Mouse (Mus musculus): ENCODE data around the gene Supv3l1. TPM values are rescaled to one million over a fixed set of nuclear protein-coding genes. Genes with fewer than 3 reads are reported as not detected.
"Not testable (repeated sequence)": the region's sequence is repeated elsewhere in the genome, so short reads cannot be mapped to it uniquely, and the experiment has no call there.

The Supv3l1 gene
- polyA plus RNA-seq, 1 experiment from 2014 or later, result 19.4 TPM

GRCm38 (mm10) chr10:62471105-62471504 lies 21.6 kb upstream of the Supv3l1 start:
- no peak for ATAC-seq
- 46% methylated on average over 5 of the region's 5 CpGs for WGBS

GRCm38 (mm10) chr10:62469736-62470135 lies 20.2 kb upstream of the Supv3l1 start:
- no peak for ATAC-seq
- no peaks in the 10 kb centered on the region for H3K9me3 ChIP-seq (replicated peaks; ENCODE audit: control insufficient read depth, low read length, poor library complexity, severe bottlenecking)
- WGBS, result 96% methylated on average over 4 of the region's 4 CpGs
- no peak overlapping the region for H3K27ac ChIP-seq (ENCODE audit: low read length)
- H3K27me3 ChIP-seq (ENCODE audit: control insufficient read depth, insufficient read depth, low read depth, low read length), result no peaks in the 10 kb centered on the region
- peaks cover 4% of the 10 kb centered on the region; the same call in 1 of the 2 replicates for H3K36me3 ChIP-seq (ENCODE audit: control insufficient read depth, insufficient read depth, low read length)
- H3K4me1 ChIP-seq (ENCODE audit: control insufficient read depth, insufficient read depth, low read length), result no peaks in the 10 kb centered on the region; the same call in 1 of the 2 replicates
- no peak overlapping the region for H3K9ac ChIP-seq (ENCODE audit: low read depth, low read length)
- H3K4me2 ChIP-seq (ENCODE audit: low read length), result no peak overlapping the region
- no peak overlapping the region for H3K4me3 ChIP-seq (ENCODE audit: low read depth, low read length)

More at GRCm38 (mm10) chr10:62471105-62471504, 21.6 kb upstream of the Supv3l1 start:
- no peaks in the 10 kb centered on the region; the same call in 1 of the 2 replicates for H3K4me1 ChIP-seq (ENCODE audit: control insufficient read depth, insufficient read depth, low read length)
- H3K27me3 ChIP-seq (ENCODE audit: control insufficient read depth, insufficient read depth, low read depth, low read length), result no peaks in the 10 kb centered on the region
- no peak overlapping the region for H3K4me3 ChIP-seq (ENCODE audit: low read depth, low read length)
- no peaks in the 10 kb centered on the region for H3K9me3 ChIP-seq (replicated peaks; ENCODE audit: control insufficient read depth, low read length, poor library complexity, severe bottlenecking)
- H3K27ac ChIP-seq (ENCODE audit: low read length), result no peak overlapping the region
- H3K4me2 ChIP-seq (ENCODE audit: low read length), result no peak overlapping the region
- peaks cover 4% of the 10 kb centered on the region; the same call in 1 of the 2 replicates for H3K36me3 ChIP-seq (ENCODE audit: control insufficient read depth, insufficient read depth, low read length)
- no peak overlapping the region for H3K9ac ChIP-seq (ENCODE audit: low read depth, low read length)

- Histone ChIP-seq H3K27me3 (ENCODE audit: control insufficient read depth, insufficient read depth, low read depth, low read length) (no peaks in the 10 kb centered on the region), H3K4me3 (ENCODE audit: low read depth, low read length) (no peak overlapping the region), H3K36me3 (ENCODE audit: control insufficient read depth, insufficient read depth, low read length) (peaks cover 19% of the 10 kb centered on the region; the same call in 1 of the 2 replicates), H3K9me3 (replicated peaks; ENCODE audit: control insufficient read depth, low read length, poor library complexity, severe bottlenecking) (no peaks in the 10 kb centered on the region), H3K9ac (ENCODE audit: low read depth, low read length) (no peak overlapping the region), H3K4me1 (ENCODE audit: control insufficient read depth, insufficient read depth, low read length) (no peaks in the 10 kb centered on the region), H3K4me2 (ENCODE audit: low read length) (no peak overlapping the region), H3K27ac (ENCODE audit: low read length) (no peak overlapping the region)
- ATAC-seq, result no peak
Measured at GRCm38 (mm10) chr10:62461321-62461720, 11.8 kb upstream of the Supv3l1 start.

GRCm38 (mm10) chr10:62452001-62452400 lies 2.5 kb upstream of the Supv3l1 start:
- Histone ChIP-seq H3K4me1 (ENCODE audit: control insufficient read depth, insufficient read depth, low read length) (peaks cover 15% of the 10 kb centered on the region), H3K36me3 (ENCODE audit: control insufficient read depth, insufficient read depth, low read length) (peaks cover 12% of the 10 kb centered on the region; the same call in 1 of the 2 replicates)
- not testable (repeated sequence) for H3K9me3 ChIP-seq (replicated peaks; ENCODE audit: control insufficient read depth, low read length, poor library complexity, severe bottlenecking); ATAC-seq; H3K4me2 ChIP-seq (ENCODE audit: low read length); H3K27ac ChIP-seq (ENCODE audit: low read length); H3K9ac ChIP-seq (ENCODE audit: low read depth, low read length); H3K27me3 ChIP-seq (ENCODE audit: control insufficient read depth, insufficient read depth, low read depth, low read length); H3K4me3 ChIP-seq (ENCODE audit: low read depth, low read length)
- WGBS, result 79% methylated on average over 11 of the region's 11 CpGs

GRCm38 (mm10) chr10:62450280-62450640 lies 722 bp upstream of the Supv3l1 start:
- 38% methylated on average over 18 of the region's 18 CpGs for WGBS
- H3K4me2 ChIP-seq (ENCODE audit: low read length), result peak overlapping the region; percentile 81
- H3K9ac ChIP-seq (ENCODE audit: low read depth, low read length), result peak overlapping the region; percentile 92
- H3K27ac ChIP-seq (ENCODE audit: low read length), result peak overlapping the region; percentile 95
- H3K36me3 ChIP-seq (ENCODE audit: control insufficient read depth, insufficient read depth, low read length), result peaks cover 13% of the 10 kb centered on the region
- H3K27me3 ChIP-seq (ENCODE audit: control insufficient read depth, insufficient read depth, low read depth, low read length), result no peaks in the 10 kb centered on the region
- H3K4me3 ChIP-seq (ENCODE audit: low read depth, low read length), result peak overlapping the region; percentile 68
- no peak for ATAC-seq
- no peaks in the 10 kb centered on the region for H3K9me3 ChIP-seq (replicated peaks; ENCODE audit: control insufficient read depth, low read length, poor library complexity, severe bottlenecking)
- H3K4me1 ChIP-seq (ENCODE audit: control insufficient read depth, insufficient read depth, low read length), result peaks cover 15% of the 10 kb centered on the region

GRCm38 (mm10) chr10:62430427-62430826 lies 19.1 kb downstream of the Supv3l1 start:
- ATAC-seq, result no peak
- Histone ChIP-seq H3K36me3 (ENCODE audit: control insufficient read depth, insufficient read depth, low read length) (peaks cover 50% of the 10 kb centered on the region), H3K9ac (ENCODE audit: low read depth, low read length) (no peak overlapping the region), H3K4me1 (ENCODE audit: control insufficient read depth, insufficient read depth, low read length) (no peaks in the 10 kb centered on the region), H3K27me3 (ENCODE audit: control insufficient read depth, insufficient read depth, low read depth, low read length) (no peaks in the 10 kb centered on the region), H3K4me2 (ENCODE audit: low read length) (no peak overlapping the region), H3K27ac (ENCODE audit: low read length) (no peak overlapping the region), H3K9me3 (replicated peaks; ENCODE audit: control insufficient read depth, low read length, poor library complexity, severe bottlenecking) (no peaks in the 10 kb centered on the region), H3K4me3 (ENCODE audit: low read depth, low read length) (no peak overlapping the region)
- 94% methylated on average over 5 of the region's 5 CpGs for WGBS

GRCm38 (mm10) chr10:62425081-62425871 lies 24.3 kb downstream of the Supv3l1 start:
- WGBS, result 40% methylated on average over 9 of the region's 9 CpGs
- Histone ChIP-seq H3K27ac (ENCODE audit: low read length) (no peak overlapping the region), H3K36me3 (ENCODE audit: control insufficient read depth, insufficient read depth, low read length) (peaks cover 16% of the 10 kb centered on the region), H3K4me3 (ENCODE audit: low read depth, low read length) (no peak overlapping the region), H3K4me1 (ENCODE audit: control insufficient read depth, insufficient read depth, low read length) (no peaks in the 10 kb centered on the region), H3K9me3 (replicated peaks; ENCODE audit: control insufficient read depth, low read length, poor library complexity, severe bottlenecking) (no peaks in the 10 kb centered on the region), H3K9ac (ENCODE audit: low read depth, low read length) (no peak overlapping the region), H3K27me3 (ENCODE audit: control insufficient read depth, insufficient read depth, low read depth, low read length) (no peaks in the 10 kb centered on the region), H3K4me2 (ENCODE audit: low read length) (no peak overlapping the region)
- ATAC-seq, result no peak

GRCm38 (mm10) chr10:62422255-62422654 lies 27.3 kb downstream of the Supv3l1 start, which contains the start of gene Hkdc1:
TSS of gene Hkdc1 (minus strand) at chr10:62422491.
- Histone ChIP-seq H3K4me2 (ENCODE audit: low read length) (no peak within 1 kb of the TSS), H3K9me3 (replicated peaks; ENCODE audit: control insufficient read depth, low read length, poor library complexity, severe bottlenecking) (no peaks in the 10 kb centered on the region), H3K36me3 (ENCODE audit: control insufficient read depth, insufficient read depth, low read length) (no peaks in the 10 kb centered on the region), H3K27me3 (ENCODE audit: control insufficient read depth, insufficient read depth, low read depth, low read length) (no peaks in the 10 kb centered on the region), H3K4me1 (ENCODE audit: control insufficient read depth, insufficient read depth, low read length) (no peaks in the 10 kb centered on the region), H3K4me3 (ENCODE audit: low read depth, low read length) (no peak within 1 kb of the TSS), H3K27ac (ENCODE audit: low read length) (no peak within 1 kb of the TSS), H3K9ac (ENCODE audit: low read depth, low read length) (no peak within 1 kb of the TSS)
- 45% methylated on average over 15 of the region's 15 CpGs for WGBS
- ATAC-seq, result no peak

- Histone ChIP-seq H3K4me2 (ENCODE audit: low read length) (no peak overlapping the region), H3K4me3 (ENCODE audit: low read depth, low read length) (no peak overlapping the region), H3K9ac (ENCODE audit: low read depth, low read length) (no peak overlapping the region), H3K27me3 (ENCODE audit: control insufficient read depth, insufficient read depth, low read depth, low read length) (no peaks in the 10 kb centered on the region), H3K27ac (ENCODE audit: low read length) (no peak overlapping the region), H3K36me3 (ENCODE audit: control insufficient read depth, insufficient read depth, low read length) (no peaks in the 10 kb centered on the region), H3K9me3 (replicated peaks; ENCODE audit: control insufficient read depth, low read length, poor library complexity, severe bottlenecking) (no peaks in the 10 kb centered on the region), H3K4me1 (ENCODE audit: control insufficient read depth, insufficient read depth, low read length) (no peaks in the 10 kb centered on the region)
- WGBS, result 78% methylated on average over 3 of the region's 3 CpGs
- no peak for ATAC-seq
Measured at GRCm38 (mm10) chr10:62421127-62421526, 28.4 kb downstream of the Supv3l1 start.

All from midbrain, embryonic 16.5 days (tissue).